Mouse (Mus musculus): ENCODE measurements around the gene Pspn.

DNA sequence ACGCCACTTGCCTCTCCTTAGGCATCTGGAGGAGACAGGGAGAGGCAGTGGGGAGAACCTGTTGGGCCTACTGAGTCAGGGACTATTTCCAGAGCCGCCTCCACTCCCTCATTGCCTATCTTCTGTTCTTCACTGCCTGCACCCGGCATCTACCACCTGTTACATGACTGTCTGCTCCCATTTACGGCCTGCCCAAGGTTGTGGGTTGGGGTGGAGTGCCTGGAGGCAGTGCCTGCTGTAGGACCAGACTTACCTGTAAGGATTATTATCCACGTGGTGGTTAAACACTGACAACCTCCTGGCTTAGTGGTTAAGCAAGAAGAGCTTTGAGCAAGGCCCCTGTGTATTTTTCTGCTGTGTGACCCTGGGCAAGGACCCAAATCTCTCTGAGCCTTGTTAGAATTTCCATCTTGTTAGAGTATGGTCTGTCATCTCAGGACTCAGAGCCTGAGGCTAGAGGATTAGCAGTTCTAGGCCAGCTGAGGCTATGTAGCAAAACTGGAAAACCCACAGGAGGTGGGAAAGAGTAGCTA lies 25.0 kb downstream of the Pspn start:
- TF ChIP-seq CTCF (IDR thresholded peaks at IDR 0.05; ENCODE audit: extremely low read depth, insufficient read depth, insufficient read length, insufficient replicate concordance): no peak
- no peak for TF ChIP-seq POLR2A (IDR thresholded peaks at IDR 0.05; ENCODE audit: low read depth, low read length)

All from spleen, adult 2 months (tissue).